Mouse (Mus musculus) frontal cortex, adult (tissue): Measurements from ENCODE around the gene Gm9758.
"Not testable (repeated sequence)": the region's sequence is repeated elsewhere in the genome, so short reads cannot be mapped to it uniquely, and the experiment has no call there.

Source experiments
- ATAC-seq: cut with Nextera tagmentation; 2 replicates; pipeline ENCODE4 v1.9.2; 2017; ENCODE audit warnings: mild to moderate bottlenecking, moderate library complexity, mixed read lengths; ENCODE audit not compliant: low TSS enrichment

The Gm9758 gene

GRCm38 (mm10) chr5:14914799-14915198 lies at the start of gene Gm9758:
Gene Gm9758 (minus strand): TSS chr5:14914899.
- not testable (repeated sequence) for ATAC-seq

- not testable (repeated sequence) for ATAC-seq
These were observed 49.1 kb upstream of the Gm9758 start for GRCm38 (mm10) chr5:14963821-14964220.

GRCm38 (mm10) chr5:14961502-14961901 lies 46.8 kb upstream of the Gm9758 start:
- ATAC-seq = not testable (repeated sequence)

GRCm38 (mm10) chr5:14955928-14956706 lies 41.4 kb upstream of the Gm9758 start:
- not testable (repeated sequence) for ATAC-seq

- not testable (repeated sequence) for ATAC-seq
These were observed 38.9 kb upstream of the Gm9758 start for GRCm38 (mm10) chr5:14953587-14953986.

- ATAC-seq = not testable (repeated sequence)
These were observed 38.0 kb upstream of the Gm9758 start for GRCm38 (mm10) chr5:14952749-14953148.

GRCm38 (mm10) chr5:14951822-14952221 lies 37.1 kb upstream of the Gm9758 start:
- 0 out of 2 replicates have a peak, but pooled peaks have one; percentile 41 for ATAC-seq

- ATAC-seq = not testable (repeated sequence)
These were observed 32.9 kb upstream of the Gm9758 start for GRCm38 (mm10) chr5:14947482-14948198.

- not testable (repeated sequence) for ATAC-seq
These were observed 30.8 kb upstream of the Gm9758 start for GRCm38 (mm10) chr5:14945524-14945923.

- not testable (repeated sequence) for ATAC-seq
These were observed 26.3 kb upstream of the Gm9758 start for GRCm38 (mm10) chr5:14941043-14941442.

GRCm38 (mm10) chr5:14938329-14938728 lies 23.6 kb upstream of the Gm9758 start, which contains the start of gene Speer4e:
Gene Speer4e (minus strand): TSS chr5:14938429.
- ATAC-seq = not testable (repeated sequence)

GRCm38 (mm10) chr5:14933721-14934120 lies 19.0 kb upstream of the Gm9758 start:
- ATAC-seq = not testable (repeated sequence)

GRCm38 (mm10) chr5:14927047-14927446 lies 12.3 kb upstream of the Gm9758 start:
- not testable (repeated sequence) for ATAC-seq

GRCm38 (mm10) chr5:14914361-14914760 lies 338 bp downstream of the Gm9758 start:
- not testable (repeated sequence) for ATAC-seq

- ATAC-seq = not testable (repeated sequence)
These were observed 11.2 kb downstream of the Gm9758 start for GRCm38 (mm10) chr5:14903539-14903938.

GRCm38 (mm10) chr5:14892242-14892641 lies 22.5 kb downstream of the Gm9758 start:
- ATAC-seq = no peak

- not testable (repeated sequence) for ATAC-seq
These were observed 29.4 kb downstream of the Gm9758 start for GRCm38 (mm10) chr5:14885291-14885690.
